Mouse (Mus musculus) stomach, embryonic 14.5 days (tissue): ENCODE results near the gene Clstn3. TPM values are rescaled to one million over a fixed set of nuclear protein-coding genes. Genes with fewer than 3 reads are reported as not detected.

ENCODE experiments used
- ATAC-seq: fragments of 200-750 bp; cut with Nextera tagmentation; 2 replicates; pipeline ENCODE4 v1.8.0; 2017; ENCODE audit warnings: low read depth, moderate TSS enrichment; ENCODE audit not compliant: insufficient number of reproducible peaks, insufficient read depth, low FRiP score
- H3K27ac ChIP-seq: fragments of 300-500 bp; sonication (generic); 2 replicates; pipeline ENCODE4 v1.5.1; 2014; ENCODE audit warnings: mild to moderate bottlenecking, low read length, moderate library complexity, mixed read lengths
- H3K27me3 ChIP-seq: fragments of 300-500 bp; sonication (generic); 2 replicates; pipeline ENCODE4 v1.6.1; 2014; ENCODE audit warnings: low read length, control low read depth, mixed read lengths; ENCODE audit not compliant: control insufficient read depth, insufficient read depth
- H3K36me3 ChIP-seq: fragments of 300-500 bp; sonication (generic); 2 replicates; pipeline ENCODE4 v1.6.1; 2014; ENCODE audit warnings: mild to moderate bottlenecking, control low read depth, low read length, moderate library complexity, mixed read lengths; ENCODE audit not compliant: control insufficient read depth, insufficient read depth
- H3K4me1 ChIP-seq: fragments of 300-500 bp; sonication (generic); 2 replicates; pipeline ENCODE4 v1.6.1; 2014; ENCODE audit warnings: low read length, control low read depth, mixed read lengths; ENCODE audit not compliant: control insufficient read depth, insufficient read depth
- H3K4me2 ChIP-seq: fragments of 300-500 bp; sonication (generic); replicated peaks from 2 replicates; pipeline ENCODE4 v1.6.1; 2014; ENCODE audit warnings: low read depth, low read length, control low read depth
- H3K4me3 ChIP-seq: fragments of 300-500 bp; sonication (generic); 2 replicates; pipeline ENCODE4 v1.5.1; 2014; ENCODE audit warnings: low read depth, low read length, control low read depth
- H3K9ac ChIP-seq: fragments of 300-500 bp; sonication (generic); replicated peaks from 2 replicates; pipeline ENCODE4 v1.6.1; 2014; ENCODE audit warnings: low read depth, mild to moderate bottlenecking, control low read depth, low read length, moderate library complexity, mixed read lengths
- H3K9me3 ChIP-seq: fragments of 300-500 bp; sonication (generic); 2 replicates; pipeline ENCODE4 v1.6.1; 2016; ENCODE audit warnings: low read depth, low read length, control low read depth; ENCODE audit not compliant: control insufficient read depth
- WGBS: fragments of 180-500 bp; shearing (Covaris S2); extraction: QIAGEN DNeasy Blood & Tissue Kit; methylation state at CpG from one replicate; pipeline ENCODE4 v1.1.7; 2014; 5-methylcytosine and 5-hydroxymethylcytosine counted together
- polyA plus RNA-seq: library from polyadenylated mRNA; unstranded; fragments of >200 nt; fragmentation: Nextera tagmentation; extraction: Ambion mirVana; gene quantifications from 2 replicates; pipeline ENCODE4 v1.2.1, GENCODE M21; 2014

Clstn3 gene
- polyA plus RNA-seq, 1 experiment from 2014 or later = 5.4 TPM

GRCm38 (mm10) chr6:124435173-124435572 is 29.4 kb downstream of the Clstn3 start:
- no peak for ATAC-seq
- Histone ChIP-seq H3K27me3 (no peaks in the 10 kb centered on the region), H3K4me1 (0 out of 2 replicates have a peak, but pooled peaks cover 5% of the 10 kb centered on the region), H3K4me3 (no peak overlapping the region), H3K4me2 (no peak overlapping the region), H3K27ac (no peak overlapping the region), H3K9me3 (no peaks in the 10 kb centered on the region), H3K36me3 (no peaks in the 10 kb centered on the region), H3K9ac (no peak overlapping the region)
- 68% methylated on average over 5 of the region's 5 CpGs for WGBS

- Histone ChIP-seq H3K9me3 (no peaks in the 10 kb centered on the region), H3K9ac (no peak overlapping the region), H3K27ac (no peak overlapping the region), H3K4me1 (0 out of 2 replicates have a peak, but pooled peaks cover 5% of the 10 kb centered on the region), H3K4me2 (no peak overlapping the region), H3K4me3 (no peak overlapping the region), H3K36me3 (no peaks in the 10 kb centered on the region), H3K27me3 (no peaks in the 10 kb centered on the region)
- ATAC-seq = no peak
- 87% methylated on average over 8 of the region's 8 CpGs for WGBS
Observed at GRCm38 (mm10) chr6:124433688-124434324, 30.8 kb downstream of the Clstn3 start.

- peak; percentile 60; the same call in 1 of the 2 replicates for ATAC-seq
- Histone ChIP-seq H3K9ac (no peak overlapping the region), H3K27me3 (no peaks in the 10 kb centered on the region), H3K36me3 (no peaks in the 10 kb centered on the region), H3K27ac (no peak overlapping the region), H3K4me1 (0 out of 2 replicates have a peak, but pooled peaks cover 5% of the 10 kb centered on the region), H3K4me3 (no peak overlapping the region), H3K4me2 (no peak overlapping the region), H3K9me3 (no peaks in the 10 kb centered on the region)
- 43% methylated on average over 8 of the region's 8 CpGs for WGBS
Observed at GRCm38 (mm10) chr6:124430784-124431495, 33.7 kb downstream of the Clstn3 start.

- Histone ChIP-seq H3K36me3 (no peaks in the 10 kb centered on the region), H3K27ac (no peak overlapping the region), H3K4me2 (no peak overlapping the region), H3K27me3 (no peaks in the 10 kb centered on the region), H3K4me3 (no peak overlapping the region), H3K9me3 (no peaks in the 10 kb centered on the region), H3K4me1 (0 out of 2 replicates have a peak, but pooled peaks cover 5% of the 10 kb centered on the region), H3K9ac (no peak overlapping the region)
- no peak for ATAC-seq
- 75% methylated on average over 3 of the region's 3 CpGs for WGBS
Observed at GRCm38 (mm10) chr6:124430379-124430778, 34.2 kb downstream of the Clstn3 start.

GRCm38 (mm10) chr6:124427791-124428576 is 36.6 kb downstream of the Clstn3 start:
- Histone ChIP-seq H3K36me3 (no peaks in the 10 kb centered on the region), H3K4me3 (no peak overlapping the region), H3K27me3 (no peaks in the 10 kb centered on the region), H3K4me1 (0 out of 2 replicates have a peak, but pooled peaks cover 5% of the 10 kb centered on the region), H3K9ac (no peak overlapping the region), H3K27ac (no peak overlapping the region), H3K4me2 (no peak overlapping the region), H3K9me3 (no peaks in the 10 kb centered on the region)
- WGBS = 69% methylated on average over 5 of the region's 6 CpGs
- no peak for ATAC-seq

GRCm38 (mm10) chr6:124427289-124427688 is 37.3 kb downstream of the Clstn3 start:
- H3K27ac ChIP-seq = no peak overlapping the region
- WGBS = 78% methylated on average over 7 of the region's 7 CpGs
- H3K4me1 ChIP-seq = 0 out of 2 replicates have a peak, but pooled peaks cover 5% of the 10 kb centered on the region
- H3K27me3 ChIP-seq = no peaks in the 10 kb centered on the region
- H3K9ac ChIP-seq = no peak overlapping the region
- no peak for ATAC-seq
- no peaks in the 10 kb centered on the region for H3K9me3 ChIP-seq
- no peak overlapping the region for H3K4me3 ChIP-seq
- no peak overlapping the region for H3K4me2 ChIP-seq
- no peaks in the 10 kb centered on the region for H3K36me3 ChIP-seq

GRCm38 (mm10) chr6:124426604-124427003 is 38.0 kb downstream of the Clstn3 start:
- Histone ChIP-seq H3K27me3 (no peaks in the 10 kb centered on the region), H3K36me3 (no peaks in the 10 kb centered on the region), H3K9ac (no peak overlapping the region), H3K27ac (no peak overlapping the region), H3K4me3 (no peak overlapping the region), H3K9me3 (no peaks in the 10 kb centered on the region), H3K4me2 (no peak overlapping the region), H3K4me1 (0 out of 2 replicates have a peak, but pooled peaks cover 5% of the 10 kb centered on the region)
- ATAC-seq = no peak
- WGBS = 61% methylated on average over 3 of the region's 3 CpGs

- no peak overlapping the region for H3K27ac ChIP-seq
- H3K27me3 ChIP-seq = no peaks in the 10 kb centered on the region
- H3K4me3 ChIP-seq = no peak overlapping the region
- no peak overlapping the region for H3K4me2 ChIP-seq
- H3K36me3 ChIP-seq = no peaks in the 10 kb centered on the region
- no peak for ATAC-seq
- 73% methylated on average over 6 of the region's 6 CpGs for WGBS
- H3K9me3 ChIP-seq = no peaks in the 10 kb centered on the region
- no peaks in the 10 kb centered on the region for H3K4me1 ChIP-seq
- no peak overlapping the region for H3K9ac ChIP-seq
Observed at GRCm38 (mm10) chr6:124425523-124425922, 39.1 kb downstream of the Clstn3 start.
